Comparison of ENCODE assay signal across 15 mouse cellular contexts in genomic region chr13:96797500-96797899, GRCm38 (mm10). TPM values are rescaled to one million over a fixed set of nuclear protein-coding genes. Genes with fewer than 3 reads are reported as not detected.
A peak's percentile ranks its signal among the peaks of the same experiment; 100 is the strongest.
DNase-seq lines count a peak whose midpoint lies in the region; ATAC-seq and TF ChIP-seq lines count a peak whose summit lies in the region.
"Had no signal": no experiment of that assay in that cellular context is flagged by ENCODE, and none has a peak within 500 bp of the region (broad histone marks: within the 10 kb centered on the region; RNA-seq: fewer than 3 reads in every experiment).

No protein-coding gene starts in this region.

- H3K27ac ChIP-seq in forebrain, postnatal 0 days (ENCODE audit: low read depth, low read length) = no peak overlapping the region
- H3K27ac ChIP-seq in forebrain, embryonic 12.5 days = no peak overlapping the region
- no peak overlapping the region for H3K27ac ChIP-seq in forebrain, embryonic 13.5 days
- H3K27ac ChIP-seq: embryonic facial prominence, embryonic 15.5 days; layer of hippocampus, adult 2 months; limb, embryonic 13.5 days had no signal

- no peaks in the 10 kb centered on the region for H3K9me3 ChIP-seq in forebrain, postnatal 0 days (ENCODE audit: low read length)
- no peaks in the 10 kb centered on the region for H3K9me3 ChIP-seq in forebrain, embryonic 12.5 days
- no peaks in the 10 kb centered on the region for H3K9me3 ChIP-seq in forebrain, embryonic 13.5 days (replicated peaks)
- H3K9me3 ChIP-seq: embryonic facial prominence, embryonic 15.5 days; limb, embryonic 13.5 days had no signal

- H3K4me1 ChIP-seq in forebrain, postnatal 0 days (ENCODE audit: insufficient read depth) = no peaks in the 10 kb centered on the region
- H3K4me1 ChIP-seq in forebrain, embryonic 12.5 days = no peaks in the 10 kb centered on the region
- peaks cover 5% of the 10 kb centered on the region; the same call in 1 of the 2 replicates for H3K4me1 ChIP-seq in forebrain, embryonic 13.5 days
- H3K4me1 ChIP-seq: embryonic facial prominence, embryonic 15.5 days; limb, embryonic 13.5 days had no signal

- no peak for ATAC-seq in forebrain, postnatal 0 days
- ATAC-seq in forebrain, embryonic 12.5 days (ENCODE audit: low FRiP score) = no peak
- peak; percentile 39; the same call in 1 of the 2 replicates for ATAC-seq in megakaryocyte progenitor cell, adult 5-6 weeks (replicated peaks; ENCODE audit: poor library complexity)
- no peak for ATAC-seq in monocyte, adult 5-6 weeks (replicated peaks; ENCODE audit: insufficient number of reproducible peaks, low FRiP score, low TSS enrichment, poor library complexity, severe bottlenecking)
- no peak for ATAC-seq in forebrain, embryonic 13.5 days

- no peaks in the 10 kb centered on the region for H3K36me3 ChIP-seq in forebrain, postnatal 0 days (ENCODE audit: insufficient read depth)
- no peaks in the 10 kb centered on the region for H3K36me3 ChIP-seq in forebrain, embryonic 12.5 days (replicated peaks)
- no peaks in the 10 kb centered on the region for H3K36me3 ChIP-seq in forebrain, embryonic 13.5 days (ENCODE audit: poor library complexity, severe bottlenecking)
- H3K36me3 ChIP-seq: embryonic facial prominence, embryonic 15.5 days; limb, embryonic 13.5 days had no signal

- no peak overlapping the region for H3K4me2 ChIP-seq in forebrain, postnatal 0 days (ENCODE audit: low read depth)
- no peak overlapping the region for H3K4me2 ChIP-seq in forebrain, embryonic 12.5 days
- H3K4me2 ChIP-seq in forebrain, embryonic 13.5 days = no peak overlapping the region
- H3K4me2 ChIP-seq: embryonic facial prominence, embryonic 15.5 days; limb, embryonic 13.5 days had no signal

- no peak for TF ChIP-seq CTCF in forebrain, postnatal 0 days (IDR thresholded peaks at IDR 0.05; ENCODE audit: low read depth)

- no peak overlapping the region for H3K4me3 ChIP-seq in forebrain, postnatal 0 days (ENCODE audit: low read depth, low read length)
- no peak overlapping the region for H3K4me3 ChIP-seq in forebrain, embryonic 12.5 days (replicated peaks)
- no peak overlapping the region for H3K4me3 ChIP-seq in forebrain, embryonic 13.5 days
- H3K4me3 ChIP-seq: embryonic facial prominence, embryonic 15.5 days; layer of hippocampus, adult 2 months; limb, embryonic 13.5 days had no signal

- 17% methylated on average over 2 of the region's 2 CpGs for WGBS in forebrain, postnatal 0 days
- 69% methylated on average over 2 of the region's 2 CpGs for WGBS in forebrain, embryonic 12.5 days
- WGBS in forebrain, embryonic 13.5 days = 26% methylated on average over 2 of the region's 2 CpGs

- peak; percentile 54 for DNase-seq in forebrain, postnatal 0 days
- DNase-seq in left cerebral cortex, postnatal 4 days = peak; percentile 54
- no peak for DNase-seq in left cerebral cortex, postnatal 10 days (ENCODE audit: extremely low spot score in 1 of 2, low spot score in 2 of 2)
- peak; percentile 47 for DNase-seq in 416B (ENCODE audit: low read depth)
- DNase-seq: cerebellum, postnatal 36 days had no signal

- no peak overlapping the region for H3K9ac ChIP-seq in forebrain, postnatal 0 days
- no peak overlapping the region for H3K9ac ChIP-seq in forebrain, embryonic 12.5 days
- H3K9ac ChIP-seq in forebrain, embryonic 13.5 days = no peak overlapping the region
- H3K9ac ChIP-seq: embryonic facial prominence, embryonic 15.5 days; limb, embryonic 13.5 days had no signal

- no peaks in the 10 kb centered on the region for H3K27me3 ChIP-seq in forebrain, postnatal 0 days (ENCODE audit: insufficient read depth, low read length)
- no peaks in the 10 kb centered on the region for H3K27me3 ChIP-seq in forebrain, embryonic 12.5 days
- H3K27me3 ChIP-seq in forebrain, embryonic 13.5 days = no peaks in the 10 kb centered on the region
- H3K27me3 ChIP-seq: embryonic facial prominence, embryonic 15.5 days; limb, embryonic 13.5 days had no signal

- intact Hi-C loops in left cerebral cortex, postnatal 4 days (cut with DNase I) = no loop called here
- intact Hi-C loops in left cerebral cortex, postnatal 10 days (cut with DNase I) = no loop called here

RNA-seq across cellular contexts. Expression of gene Ankrd31, which starts 49.4 kb away (rescaled TPM):
- not detected in 2 replicates for total RNA-seq in forebrain, postnatal 0 days (2014; rRNA removed)
- 0.04 and 0.06 TPM in 2 replicates for polyA plus RNA-seq in forebrain, postnatal 0 days (2015; fragmentation: Nextera tagmentation; extraction: Ambion mirVana)
- not detected in 2 replicates for polyA plus RNA-seq in forebrain, embryonic 12.5 days (2016; fragmentation: Nextera tagmentation; extraction: Ambion mirVana)
- under 1 TPM; 0.24 to 0.46 TPM for total RNA-seq in left cerebral cortex, postnatal 4 days (2021)
- total RNA-seq in left cerebral cortex, postnatal 10 days (2021) = under 1 TPM; 0.30 to 0.39 TPM
- total RNA-seq in megakaryocyte progenitor cell, adult 5-6 weeks (2015) = not detected in 2 replicates
- total RNA-seq in megakaryocyte progenitor cell, adult 5-6 weeks (2017) = not detected in 2 replicates
- total RNA-seq in monocyte, adult 5-6 weeks (2017) = not detected in 3 replicates
- not detected in 2 replicates for polyA plus RNA-seq in forebrain, embryonic 13.5 days (2015; fragmentation: Nextera tagmentation; extraction: Ambion mirVana)
- polyA plus RNA-seq: embryonic facial prominence, embryonic 15.5 days; gonadal fat pad, adult 2 months; heart, postnatal 0 days; limb, embryonic 13.5 days; lung, embryonic 16.5 days had no signal

Comparison
In these comparisons a context has a peak if more than half of its experiments do, and no peak if none do; other contexts are left out.
1. DNase-seq: peak in forebrain, postnatal 0 days (single experiment), left cerebral cortex, postnatal 4 days (single experiment) and 416B (single experiment); none in left cerebral cortex, postnatal 10 days (0 of 2).